Mouse (Mus musculus) ES-CJ7 (cell line): ENCODE results near the gene Dis3l2.

ENCODE experiments used
- DNase-seq: peaks from one replicate; pipeline ENCODE4 v3.0.0; 2011; ENCODE audit warnings: low read depth, low spot score

Dis3l2 gene

DNA sequence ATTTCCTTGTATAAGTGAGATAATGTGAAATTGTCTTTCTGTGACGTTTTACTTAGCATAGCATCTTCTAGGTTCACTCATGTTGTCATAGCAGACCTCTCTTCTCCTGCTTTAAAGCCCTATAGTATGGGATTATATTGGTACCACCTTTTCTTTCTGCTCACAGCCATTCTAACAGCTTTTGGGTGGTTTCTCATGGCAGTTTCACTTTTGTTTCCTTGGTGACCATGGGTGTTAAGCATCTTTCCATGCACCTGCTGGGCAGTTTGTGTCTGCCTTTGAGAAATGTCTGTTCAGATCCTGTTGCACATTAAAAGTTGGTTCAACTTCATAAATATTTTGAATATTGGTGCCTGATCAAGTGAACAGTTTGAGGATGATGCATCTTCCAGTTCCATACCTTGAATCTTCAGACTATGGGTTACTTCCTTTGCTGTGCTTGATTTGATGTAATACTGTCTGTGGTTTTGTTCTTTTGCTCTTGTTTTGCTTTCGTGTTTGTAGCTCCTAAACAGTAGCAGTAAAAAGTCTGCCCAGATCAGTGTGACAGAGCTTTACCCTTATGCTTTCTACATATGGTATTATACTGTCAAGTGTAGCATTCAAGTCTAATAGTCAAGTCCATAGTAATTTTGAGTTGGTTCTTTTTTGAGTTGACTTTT, 29.7 kb downstream of the Dis3l2 start:
- DNase-seq = no peak

DNA sequence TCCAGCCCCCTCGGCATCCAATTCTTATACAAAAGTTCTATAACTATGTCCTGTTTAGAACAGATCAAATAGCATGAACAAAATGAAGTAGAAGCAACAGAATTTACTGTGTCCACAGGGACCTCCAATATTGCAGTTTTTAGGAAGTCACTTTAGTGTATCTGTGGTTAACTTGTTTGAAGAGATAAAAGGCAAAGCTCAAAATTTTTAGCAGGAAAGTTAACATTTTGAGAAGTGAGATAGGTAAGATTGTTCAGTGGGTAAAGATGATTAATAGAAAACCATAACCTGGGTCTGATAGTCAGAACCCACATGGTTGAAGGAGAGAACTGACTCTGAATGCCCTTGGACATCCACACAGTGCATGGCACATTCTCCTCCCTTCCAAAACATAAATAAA, 32.8 kb downstream of the Dis3l2 start:
- DNase-seq = no peak

DNA sequence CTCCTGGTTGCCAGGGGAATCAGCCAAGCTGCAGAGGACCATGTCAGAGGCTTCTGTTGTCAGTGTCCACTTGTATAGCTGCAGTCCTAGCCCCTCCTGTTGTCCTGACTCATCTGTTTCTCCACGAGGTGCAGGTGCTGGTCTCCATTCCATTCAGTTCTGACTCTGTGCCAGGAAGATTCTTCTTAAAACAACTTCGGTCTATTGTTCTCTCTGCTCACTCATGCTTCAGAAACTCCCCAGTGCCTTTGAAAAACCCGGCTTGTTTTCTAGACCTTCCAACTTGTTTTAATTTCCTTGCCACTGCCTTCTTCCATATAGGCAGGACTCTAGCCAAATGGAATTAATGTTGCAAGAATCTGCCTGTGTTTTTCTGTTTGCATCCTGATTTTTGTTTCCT, 39.3 kb downstream of the Dis3l2 start:
- DNase-seq = no peak

DNA sequence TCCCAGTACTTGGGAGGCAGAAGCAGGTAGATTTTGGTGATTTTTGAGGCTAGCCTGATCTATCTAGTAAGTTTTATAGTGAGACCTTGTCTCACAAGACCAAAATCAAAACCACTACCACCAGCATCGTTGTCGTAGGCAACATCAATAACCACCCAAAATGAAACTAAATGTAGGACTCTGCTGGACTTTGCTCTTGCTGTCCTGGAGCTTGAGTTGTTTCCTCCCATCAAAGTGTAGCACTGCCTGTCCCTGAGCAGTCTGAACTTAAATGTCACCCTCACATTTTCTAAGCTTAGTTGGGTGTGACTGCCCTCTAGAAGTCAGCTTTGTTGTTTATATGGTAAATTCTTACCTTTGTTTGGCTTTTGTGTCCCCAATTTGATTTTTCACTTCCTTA, 43.4 kb downstream of the Dis3l2 start:
- DNase-seq = no peak

DNA sequence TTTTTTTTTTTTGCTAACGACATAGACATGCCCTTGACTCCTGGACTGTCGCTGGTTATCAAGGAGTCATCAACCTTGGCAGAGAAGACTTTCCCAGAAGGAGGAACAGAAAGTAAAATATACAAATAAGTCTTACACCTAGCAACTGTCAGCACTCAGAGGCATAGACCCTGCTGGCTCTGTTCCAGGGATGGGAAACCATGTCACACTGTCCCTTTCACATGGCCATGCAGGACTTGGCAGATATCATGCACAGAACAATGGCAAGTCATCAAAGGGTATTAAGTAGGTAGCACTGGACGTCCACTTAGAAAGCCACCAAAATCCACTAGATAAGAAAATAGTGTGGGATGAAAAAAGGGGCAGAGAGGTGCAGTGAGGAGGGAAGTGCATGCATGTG, 46.5 kb downstream of the Dis3l2 start:
- DNase-seq = no peak

DNA sequence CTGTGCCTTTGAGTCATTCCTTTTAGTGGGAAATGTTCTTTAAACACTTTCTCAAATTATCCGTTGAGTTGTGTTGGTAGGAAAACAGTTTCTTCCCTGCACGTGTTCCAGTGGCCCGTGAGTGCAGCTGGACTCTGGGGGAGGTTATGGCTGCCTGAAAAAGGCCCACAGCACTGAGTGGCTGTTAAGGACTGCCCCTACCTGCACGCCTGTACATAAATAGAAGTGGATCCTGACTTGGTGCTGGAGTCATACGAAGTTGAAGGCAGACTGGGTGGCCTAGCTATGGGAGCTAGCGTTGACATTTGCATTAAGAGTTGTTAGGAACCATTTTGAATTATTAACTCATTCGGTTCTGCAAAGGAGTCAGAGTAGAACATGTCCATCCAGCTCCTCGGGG, 49.8 kb downstream of the Dis3l2 start:
- DNase-seq = no peak

DNA sequence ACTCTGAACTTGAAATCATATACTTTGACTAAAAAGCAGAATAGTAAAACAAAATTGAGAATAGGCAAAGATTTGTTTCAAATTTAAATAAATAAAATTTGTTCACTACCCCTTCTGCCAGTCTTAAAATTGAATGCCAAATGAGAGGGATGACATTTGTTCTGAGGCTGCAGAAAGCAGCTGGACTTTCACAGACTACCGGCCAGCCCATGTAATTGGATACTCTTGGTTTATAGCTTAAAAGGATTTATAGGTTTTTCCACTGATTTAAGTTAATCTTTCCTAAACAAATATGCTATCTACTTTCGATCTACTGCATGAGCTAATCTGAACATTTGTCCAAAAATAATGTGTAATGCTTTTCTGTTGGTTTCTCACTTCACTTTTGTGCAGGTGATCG, 50.7 kb downstream of the Dis3l2 start:
- DNase-seq = no peak

DNA sequence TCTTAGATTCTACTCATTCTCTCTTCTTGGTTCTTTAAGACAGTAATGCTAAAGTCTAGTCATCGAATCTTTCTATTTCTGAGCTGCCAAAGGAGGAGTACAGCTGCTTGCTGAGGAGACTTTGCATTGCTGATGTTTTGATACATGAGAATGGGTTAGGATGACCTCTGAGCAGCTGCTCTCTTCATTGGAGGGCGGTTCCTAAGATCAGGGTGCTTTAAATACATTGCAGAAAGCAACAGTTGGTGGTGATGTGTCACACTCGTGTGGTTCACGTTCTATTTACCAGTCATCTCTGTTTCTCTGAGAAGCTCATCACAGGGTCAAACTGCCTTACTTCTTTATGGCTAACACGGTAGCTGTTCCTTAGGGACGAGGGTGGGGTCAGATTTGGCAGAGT, 54.5 kb downstream of the Dis3l2 start:
- peak; percentile 26 for DNase-seq

DNA sequence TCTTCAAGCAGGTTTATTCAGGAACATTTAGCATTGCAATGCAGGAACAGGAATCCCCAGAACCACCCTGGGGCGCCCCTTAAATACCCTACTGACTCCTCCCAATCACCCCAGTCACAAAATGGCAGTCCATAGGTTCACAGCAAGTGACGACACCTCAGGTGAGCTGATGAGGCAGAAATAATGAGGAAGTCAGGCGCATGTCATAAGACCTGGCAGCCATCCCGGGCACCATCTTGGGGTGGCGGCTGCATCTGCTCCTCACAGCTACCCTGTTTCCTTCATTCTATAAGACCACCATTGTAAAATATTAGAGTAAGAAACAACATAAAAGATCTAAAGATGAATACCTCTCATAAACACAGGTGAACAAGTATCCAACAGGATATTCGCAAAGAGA, 58.6 kb downstream of the Dis3l2 start:
- peak; percentile 12 for DNase-seq

DNA sequence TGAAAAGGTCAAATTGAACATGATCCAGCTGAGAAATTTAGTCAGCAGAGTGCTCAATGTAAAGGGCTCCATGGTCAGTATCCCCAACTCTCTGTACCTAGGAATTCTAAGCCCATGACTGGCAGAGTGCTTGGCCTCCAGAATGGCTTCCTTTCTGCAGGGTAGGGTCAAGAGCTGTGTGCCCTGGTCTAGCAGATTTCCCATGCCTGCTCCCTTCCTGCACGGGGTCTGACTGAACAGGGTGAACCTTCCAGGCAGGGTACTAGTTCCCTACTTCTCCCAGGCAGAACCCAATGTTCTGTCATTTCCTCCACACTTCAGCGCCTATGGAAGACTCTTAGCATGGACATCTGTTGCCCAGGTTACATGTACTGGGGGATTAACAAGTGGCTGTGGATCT, 97.6 kb downstream of the Dis3l2 start:
- DNase-seq = no peak

DNA sequence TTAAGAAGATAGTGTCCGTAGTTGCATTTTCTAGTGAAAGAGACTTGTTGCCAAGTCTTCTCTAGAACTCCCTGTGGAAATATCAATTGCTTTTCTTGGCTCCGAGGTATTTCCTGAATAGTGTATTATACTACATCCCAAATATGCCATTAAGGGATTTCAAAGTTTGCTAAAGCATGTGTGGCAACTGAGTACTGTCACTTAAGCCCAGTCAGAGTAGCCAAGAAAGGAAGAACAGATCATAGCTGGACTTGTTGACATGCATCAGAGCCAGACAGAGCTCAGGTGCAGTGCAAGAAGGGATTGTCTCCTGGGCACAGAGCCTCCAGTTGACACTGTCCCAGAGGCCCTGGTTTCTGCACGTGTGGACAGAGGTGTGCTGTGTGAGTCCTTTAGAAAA, 108.1 kb downstream of the Dis3l2 start:
- no peak for DNase-seq

DNA sequence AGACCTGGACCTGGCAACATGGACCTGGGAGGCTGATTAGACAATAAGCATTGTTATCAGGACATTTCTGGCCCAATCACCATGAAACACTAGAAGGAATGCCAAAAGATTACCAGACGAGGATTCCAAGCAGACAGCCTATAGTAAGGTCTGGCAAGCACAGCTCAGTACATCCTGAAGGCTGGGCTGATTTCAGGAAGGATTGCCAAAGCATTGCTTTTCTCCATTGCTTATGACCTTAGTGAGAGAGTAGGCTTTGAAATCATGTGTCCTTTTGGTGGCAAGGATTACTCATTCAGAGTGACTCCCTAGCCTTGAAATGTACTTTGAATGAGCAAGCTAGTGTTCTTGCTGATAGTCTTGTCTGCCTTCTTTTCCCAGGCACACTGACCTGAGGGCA, 118.7 kb downstream of the Dis3l2 start:
- DNase-seq = no peak

DNA sequence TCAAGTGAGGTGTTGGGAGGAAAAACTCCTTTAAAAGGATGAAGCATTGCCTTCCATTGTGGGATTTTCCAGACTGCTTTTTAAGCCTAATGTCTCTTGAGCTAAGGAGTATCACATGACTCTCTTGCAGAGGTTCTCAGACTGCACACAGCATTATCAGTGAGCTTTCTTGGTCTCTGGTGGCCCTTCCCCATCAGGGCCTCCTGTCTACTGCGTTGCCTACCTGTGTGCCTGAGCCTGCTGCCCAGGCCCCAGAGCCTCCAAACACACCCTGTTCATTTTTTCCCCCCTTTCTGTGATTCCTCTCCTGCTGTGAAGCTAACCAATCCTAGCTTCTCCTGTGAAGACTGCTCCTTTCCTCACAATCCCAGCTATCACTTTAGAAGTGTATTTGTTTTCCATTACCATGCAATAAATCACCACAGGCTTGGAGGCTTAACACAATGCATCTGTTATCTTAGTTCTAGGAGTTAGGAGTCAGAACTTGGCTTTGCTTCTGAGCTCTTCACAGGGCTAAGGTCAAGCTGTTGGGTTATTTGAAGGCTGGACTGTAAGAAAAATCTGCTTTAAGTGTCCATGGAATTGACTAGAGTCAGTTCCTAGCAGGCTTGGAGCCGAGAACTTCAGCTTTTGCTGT, 130.9 kb downstream of the Dis3l2 start:
- no peak for DNase-seq

DNA sequence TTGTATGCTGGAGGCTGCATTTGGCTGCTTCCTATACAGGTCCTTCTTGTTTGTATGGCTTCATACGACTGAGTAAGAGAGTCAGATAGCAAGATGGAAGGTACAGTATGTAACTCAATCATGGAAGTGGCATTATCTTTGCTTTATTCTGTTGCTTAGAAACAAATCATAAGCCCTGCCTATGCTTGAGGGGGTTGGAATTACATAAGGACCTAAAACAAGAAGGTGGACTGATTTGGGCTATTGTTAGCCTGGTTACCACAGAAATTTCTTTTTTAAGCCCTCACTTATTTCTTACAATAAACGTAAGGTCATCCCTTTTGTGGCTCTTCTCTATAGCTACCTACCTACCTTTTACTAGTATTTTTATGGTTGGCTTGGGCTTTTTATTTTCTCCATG, 131.4 kb downstream of the Dis3l2 start:
- DNase-seq = no peak

DNA sequence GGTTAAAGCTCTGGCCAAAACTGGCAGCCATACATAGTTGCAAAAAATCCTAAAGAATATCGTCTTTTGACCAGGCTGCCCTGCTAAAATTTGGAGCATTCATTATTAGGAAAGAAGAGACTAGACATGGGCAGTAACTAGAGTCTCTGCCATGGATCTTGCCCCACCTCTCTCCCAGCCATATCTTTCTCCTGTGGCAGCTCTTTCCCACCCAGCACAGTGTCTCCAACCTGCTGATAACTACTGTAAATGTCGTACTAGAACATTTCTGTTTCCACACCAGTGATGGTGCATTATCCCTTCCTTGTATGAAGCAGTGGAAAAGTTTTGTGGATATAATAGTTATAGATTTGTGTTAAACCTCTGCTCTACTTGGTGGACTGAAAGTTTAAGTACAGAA, 147.1 kb downstream of the Dis3l2 start:
- DNase-seq = no peak

DNA sequence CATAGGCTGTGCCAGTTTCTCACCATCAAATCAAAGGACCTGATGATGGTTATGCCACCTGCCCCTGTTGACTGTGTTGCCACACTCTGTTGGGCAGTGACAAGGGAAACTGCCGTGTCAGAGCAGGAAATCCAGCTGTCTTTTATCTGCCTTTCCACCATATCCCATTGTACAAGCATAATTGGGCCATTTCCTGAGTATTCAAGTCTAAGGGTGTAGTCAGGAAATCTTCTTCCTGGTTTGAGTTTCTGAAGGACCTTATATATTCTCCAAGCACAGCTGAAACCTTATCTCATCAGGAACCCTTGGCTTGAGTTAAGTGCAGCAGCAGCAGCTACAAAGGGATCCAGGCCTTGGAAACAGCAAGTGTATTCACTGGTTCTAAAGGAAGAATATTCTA, 155.3 kb downstream of the Dis3l2 start:
- DNase-seq = peak; percentile 41

DNA sequence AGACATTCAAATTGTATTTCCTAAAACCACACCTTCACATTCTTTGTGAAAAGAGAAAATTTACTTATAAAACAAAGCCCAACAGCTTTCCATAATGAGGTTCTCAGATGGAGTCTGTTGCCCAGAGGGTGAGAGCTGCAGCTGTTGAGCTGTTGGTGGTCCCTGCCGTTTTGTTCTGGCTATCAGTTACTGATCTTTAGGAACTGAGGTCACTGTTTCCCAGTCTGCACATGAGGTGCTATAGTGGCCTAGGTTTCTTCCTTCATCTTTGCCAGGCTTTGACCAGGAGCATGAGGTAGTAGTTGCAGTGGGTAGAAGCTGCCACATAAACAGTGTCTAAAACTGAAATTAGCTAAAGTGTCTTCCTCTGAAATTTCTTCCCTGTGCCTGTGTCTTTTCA, 155.8 kb downstream of the Dis3l2 start:
- DNase-seq = no peak

DNA sequence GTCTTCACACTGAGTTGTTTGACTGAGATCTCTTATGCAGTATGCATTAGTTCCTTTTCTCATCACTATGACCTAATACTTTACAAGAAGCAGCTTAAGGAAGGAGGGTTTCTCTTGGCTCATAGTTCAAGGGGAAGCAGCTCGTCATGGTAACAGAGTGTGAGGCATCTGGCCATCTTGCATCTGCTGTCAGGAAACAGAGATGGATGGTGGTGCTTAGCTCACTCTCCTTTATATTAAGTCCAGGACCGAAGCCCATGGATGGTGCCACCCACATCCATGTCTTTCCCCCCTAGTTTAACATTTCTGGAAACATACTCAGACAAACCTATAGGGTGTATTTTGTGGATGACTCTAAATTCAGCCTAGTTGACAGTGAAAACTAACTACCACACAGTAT, 170.1 kb downstream of the Dis3l2 start:
- DNase-seq = no peak

DNA sequence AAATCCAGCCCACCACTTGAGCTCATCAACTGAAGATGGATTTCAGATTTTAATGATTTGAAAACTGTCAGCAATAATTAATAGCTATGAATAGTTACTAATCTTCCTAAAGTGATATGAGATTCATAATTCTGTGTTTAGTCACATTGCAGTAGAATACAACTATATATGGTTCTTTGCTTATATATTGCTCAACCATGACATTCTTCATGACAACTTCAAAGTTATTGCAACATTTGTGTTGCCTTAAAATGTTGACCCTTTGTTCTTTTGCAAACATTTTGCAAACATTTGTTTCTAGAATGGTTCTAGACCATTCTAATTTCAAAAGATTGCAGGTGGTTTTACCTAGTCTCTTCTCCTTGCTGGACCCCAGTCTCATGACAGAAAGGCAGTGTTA, 175.1 kb downstream of the Dis3l2 start:
- no peak for DNase-seq

DNA sequence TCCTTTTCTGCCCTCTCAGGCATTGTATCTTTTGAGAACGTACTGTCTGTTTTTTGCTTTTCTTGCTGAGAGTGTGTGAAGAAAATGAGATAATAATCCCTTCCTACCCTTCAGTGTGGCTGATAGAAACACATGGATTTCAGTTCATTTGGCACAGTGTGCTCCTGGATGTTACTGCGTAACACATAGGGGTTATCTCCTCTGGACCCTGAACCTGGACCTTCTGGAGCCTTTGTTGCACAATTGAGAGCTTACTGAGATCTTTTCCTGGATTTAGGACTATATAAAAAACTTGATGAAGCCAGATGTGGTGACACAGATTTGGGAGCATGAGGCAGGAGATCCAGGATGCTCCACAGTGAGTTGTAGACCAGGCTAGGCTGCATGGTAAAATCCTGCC, 175.9 kb downstream of the Dis3l2 start:
- no peak for DNase-seq

DNA sequence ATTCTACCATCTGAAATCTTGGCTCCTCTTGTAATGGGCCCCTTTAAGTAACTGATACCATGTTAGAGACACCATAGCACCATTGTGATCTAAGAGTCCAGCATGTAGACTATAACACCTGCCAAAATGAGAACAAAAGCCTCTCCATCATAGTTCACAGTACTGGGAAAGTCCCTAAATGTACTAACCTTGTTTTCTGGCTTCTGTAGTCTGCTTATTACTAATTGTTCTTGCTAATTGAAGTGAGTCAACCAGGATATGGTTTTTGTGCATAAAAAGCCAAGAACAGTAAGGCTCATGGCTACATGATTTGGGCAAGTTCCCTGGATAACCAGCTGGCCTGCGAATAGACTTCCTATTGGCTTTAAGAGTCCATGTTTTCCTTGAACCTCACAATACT, 183.5 kb downstream of the Dis3l2 start:
- no peak for DNase-seq

DNA sequence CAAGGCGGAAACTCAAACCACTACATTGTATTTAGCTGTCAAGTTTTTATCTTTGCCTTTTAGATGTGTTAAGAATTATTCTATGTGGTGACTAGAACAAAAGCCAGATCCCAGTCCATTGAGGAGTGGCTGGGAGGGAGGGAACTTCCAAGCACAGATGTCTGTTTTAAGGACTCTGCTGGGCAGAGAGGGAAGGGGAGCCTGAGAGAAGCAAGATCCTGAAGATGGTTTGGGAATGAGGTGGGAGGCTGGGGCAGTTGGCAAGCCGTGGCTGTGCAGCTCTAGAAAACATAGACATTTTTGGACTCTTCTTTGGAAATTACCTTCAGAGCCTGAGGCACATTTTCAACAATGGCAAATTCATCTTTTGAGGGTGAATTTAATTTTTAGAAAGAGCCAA, 208.9 kb downstream of the Dis3l2 start:
- no peak for DNase-seq

DNA sequence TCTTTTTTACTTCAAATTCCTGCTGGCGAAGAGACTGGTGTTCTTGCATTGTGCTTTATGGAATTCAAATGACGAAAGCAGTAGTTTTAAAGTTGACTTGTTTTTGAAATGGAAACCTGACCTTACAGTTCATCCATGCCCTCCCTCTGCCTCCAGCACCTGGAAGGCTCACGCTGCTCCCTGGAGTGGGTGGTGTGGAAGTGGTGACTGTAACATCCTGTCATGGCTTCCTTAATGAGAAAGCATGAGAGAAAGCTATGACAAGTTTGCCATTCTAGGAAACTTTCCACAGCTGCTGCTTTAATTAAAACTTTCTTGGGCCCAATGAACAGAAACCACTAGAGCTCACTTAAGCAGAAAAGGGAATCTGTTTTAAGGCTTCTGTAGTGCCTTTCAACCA, 210.3 kb downstream of the Dis3l2 start:
- no peak for DNase-seq

DNA sequence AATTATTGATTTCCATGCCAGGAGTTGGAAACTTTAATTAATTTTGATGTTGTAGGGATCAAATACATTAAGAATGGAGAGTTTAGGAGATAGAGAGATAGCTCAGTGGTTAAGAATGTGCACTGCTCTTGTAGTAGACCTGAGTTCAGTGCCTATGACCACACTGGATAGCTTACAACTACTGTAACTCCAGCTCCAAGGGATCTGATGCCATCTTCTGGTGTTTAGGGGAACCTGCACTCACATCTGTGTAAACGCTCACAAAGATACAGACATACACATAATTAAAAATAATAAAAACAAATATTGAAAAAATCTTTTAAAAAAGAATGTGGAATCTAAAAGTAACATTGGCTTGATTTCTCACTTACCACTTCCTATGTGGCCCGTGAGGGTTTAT, 211.1 kb downstream of the Dis3l2 start:
- DNase-seq = peak; percentile 47
